Mouse (Mus musculus) spleen, adult 2 months (tissue): ENCODE data around the gene Rps6kb2. TPM values are rescaled to one million over a fixed set of nuclear protein-coding genes. Genes with fewer than 3 reads are reported as not detected.

Experiments used
- DNase-seq, 2 experiments: peaks; one replicate each; pipeline versions ENCODE4 v3.0.0 to v3.0.0-alpha.2; 2012 to 2021; ENCODE audit warnings: low spot score in 2 of 2, low read depth in 1 of 2
- H3K27ac ChIP-seq: fragments of 200-500 bp; 2 replicates; pipeline ENCODE4 v1.5.1; 2012; ENCODE audit warnings: low read length, inconsistent platforms; ENCODE audit not compliant: insufficient read depth
- H3K27me3 ChIP-seq: fragments of 200-500 bp; 2 replicates; pipeline ENCODE4 v1.6.1; 2012; ENCODE audit warnings: mild to moderate bottlenecking, moderate library complexity, low read length, inconsistent platforms; ENCODE audit not compliant: control insufficient read depth, insufficient read depth
- H3K36me3 ChIP-seq: fragments of 200-500 bp; 2 replicates; pipeline ENCODE4 v1.6.1; 2012; ENCODE audit warnings: mild to moderate bottlenecking, low read length, inconsistent platforms; ENCODE audit not compliant: control insufficient read depth, insufficient read depth
- H3K4me1 ChIP-seq: fragments of 200-500 bp; 2 replicates; pipeline ENCODE4 v1.6.1; 2011; ENCODE audit warnings: inconsistent platforms; ENCODE audit not compliant: control insufficient read depth, insufficient read depth, insufficient read length
- H3K4me3 ChIP-seq: fragments of 200-500 bp; 2 replicates; pipeline ENCODE4 v1.5.1; 2011; ENCODE audit warnings: mild to moderate bottlenecking, inconsistent platforms; ENCODE audit not compliant: insufficient read depth, insufficient read length; ENCODE audit errors: extremely low read depth
- CTCF ChIP-seq: fragments of 200-500 bp; IDR thresholded peaks from 2 replicates; pipeline ENCODE4 v1.5.1; 2011; ENCODE audit warnings: mild to moderate bottlenecking, inconsistent platforms; ENCODE audit not compliant: insufficient read depth, insufficient read length, insufficient replicate concordance; ENCODE audit errors: extremely low read depth
- POLR2A ChIP-seq: fragments of 200-500 bp; IDR thresholded peaks from 2 replicates; pipeline ENCODE4 v1.6.1; 2011; ENCODE audit warnings: low read depth, low read length, inconsistent platforms
- WGBS: fragments of 180-500 bp; shearing (Covaris S2); methylation state at CpG from one replicate; pipeline ENCODE4 v1.1.7; 2018; 5-methylcytosine and 5-hydroxymethylcytosine counted together
- polyA plus RNA-seq: library from polyadenylated mRNA; depleted of rRNA; stranded (reverse); fragments of >200 nt; gene quantifications from 2 replicates; pipeline ENCODE4 v1.2.3, GENCODE M21; 2012

Rps6kb2 gene
- polyA plus RNA-seq, 1 experiment: 40.7 TPM

DNA sequence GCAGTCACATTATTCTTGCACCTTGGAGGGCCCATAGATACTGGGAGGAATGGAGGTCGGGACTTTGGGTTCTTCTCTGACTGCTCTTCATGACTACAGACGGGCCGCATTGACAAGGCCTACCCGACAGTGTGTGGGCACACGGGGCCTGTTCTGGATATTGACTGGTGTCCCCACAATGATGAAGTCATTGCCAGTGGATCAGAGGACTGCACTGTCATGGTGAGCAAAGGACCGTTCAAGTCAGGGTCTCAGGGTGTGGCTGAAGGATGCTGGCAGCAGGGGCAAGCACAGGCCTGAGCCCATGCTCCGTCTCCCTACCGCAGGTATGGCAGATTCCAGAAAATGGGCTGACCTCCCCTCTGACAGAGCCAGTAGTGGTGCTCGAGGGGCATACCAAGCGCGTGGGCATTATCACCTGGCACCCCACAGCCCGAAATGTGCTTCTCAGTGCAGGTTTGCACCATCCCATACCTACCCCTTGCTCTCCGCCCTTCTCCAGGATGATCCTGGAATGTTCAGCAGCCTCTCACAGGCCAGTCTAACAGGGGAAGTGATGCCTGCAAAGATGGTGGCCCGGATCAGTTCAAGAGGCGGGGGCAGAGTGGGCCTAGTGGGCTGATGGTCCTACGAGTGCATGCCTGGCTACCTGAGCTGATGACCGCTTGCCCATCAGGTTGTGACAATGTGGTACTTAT, 13.2 kb downstream of the Rps6kb2 start:
- Histone ChIP-seq H3K4me1 (peaks cover 45% of the 10 kb centered on the region), H3K4me3 (0 out of 2 replicates have a peak overlapping the region, but pooled peaks have one; percentile 77), H3K27me3 (no peaks in the 10 kb centered on the region), H3K36me3 (peaks cover 22% of the 10 kb centered on the region), H3K27ac (no peak overlapping the region; the same call in 1 of the 2 replicates)
- TF ChIP-seq CTCF: no peak
- TF ChIP-seq POLR2A: no peak
- no peak for DNase-seq
- WGBS: 88% methylated on average over 17 of the region's 17 CpGs

DNA sequence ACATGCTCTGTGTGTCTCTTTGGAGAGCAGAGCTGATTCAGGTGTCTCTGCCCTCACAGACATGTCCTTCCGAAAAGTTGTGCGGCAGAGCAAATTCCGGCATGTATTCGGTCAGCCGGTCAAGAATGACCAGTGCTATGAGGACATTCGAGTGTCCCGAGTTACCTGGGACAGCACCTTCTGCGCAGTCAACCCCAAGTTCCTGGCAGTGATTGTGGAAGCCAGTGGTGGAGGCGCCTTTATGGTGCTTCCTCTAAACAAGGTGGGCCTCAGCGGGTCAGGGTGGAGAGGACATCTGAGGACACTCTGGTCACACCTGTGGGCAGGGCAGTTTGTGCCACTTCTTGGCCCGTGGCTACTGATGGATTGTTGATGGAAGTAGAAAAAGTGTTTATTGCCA, 13.9 kb downstream of the Rps6kb2 start:
- WGBS: 60% methylated on average over 11 of the region's 11 CpGs
- Histone ChIP-seq H3K36me3 (peaks cover 22% of the 10 kb centered on the region), H3K27ac (peak overlapping the region; percentile 86), H3K4me1 (peaks cover 50% of the 10 kb centered on the region), H3K4me3 (peak overlapping the region; percentile 77), H3K27me3 (no peaks in the 10 kb centered on the region)
- TF ChIP-seq CTCF: no peak
- TF ChIP-seq POLR2A: no peak
- no peak for DNase-seq

GRCm38 (mm10) chr19:4148819-4149218, 14.3 kb downstream of the Rps6kb2 start:
- peaks cover 50% of the 10 kb centered on the region for H3K4me1 ChIP-seq
- H3K4me3 ChIP-seq: peak overlapping the region; percentile 77
- H3K27me3 ChIP-seq: no peaks in the 10 kb centered on the region
- H3K27ac ChIP-seq: peak overlapping the region; percentile 86
- H3K36me3 ChIP-seq: peaks cover 22% of the 10 kb centered on the region
- no peak for DNase-seq
- TF ChIP-seq CTCF (no peak), POLR2A (no peak)
- WGBS: 6% methylated on average over 8 of the region's 8 CpGs

DNA sequence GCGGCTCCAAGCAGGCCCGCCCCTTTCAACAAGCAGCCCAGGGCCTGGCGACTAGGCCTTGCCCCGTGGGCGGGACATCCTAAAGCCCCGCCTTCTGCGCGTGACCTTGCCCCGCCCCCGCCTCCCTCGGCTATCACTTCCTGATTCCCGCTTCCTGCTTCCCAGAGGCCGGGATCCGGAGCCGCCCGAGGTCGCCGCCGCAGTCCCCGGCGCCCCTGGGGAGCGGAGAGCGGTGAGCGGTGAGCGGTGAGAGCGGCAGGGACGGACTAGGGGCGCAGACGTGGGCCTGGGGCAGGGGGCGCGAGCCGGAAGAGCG, 14.7 kb downstream of the Rps6kb2 start, which contains the start of gene Coro1b:
Gene Coro1b, plus strand, starts transcription at position 129 of the 316 bp plus-strand sequence.
- Histone ChIP-seq H3K27ac (peak within 1 kb of the TSS; percentile 86), H3K27me3 (no peaks in the 10 kb centered on the region), H3K36me3 (peaks cover 19% of the 10 kb centered on the region), H3K4me3 (peak within 1 kb of the TSS; percentile 77), H3K4me1 (peaks cover 50% of the 10 kb centered on the region)
- WGBS: 1% methylated on average over 32 of the region's 33 CpGs
- TF ChIP-seq CTCF (no peak), POLR2A (peak; percentile 65)
- DNase-seq: peak; percentile 76 to 92

- H3K27ac ChIP-seq: peak overlapping the region; percentile 72
- peaks cover 18% of the 10 kb centered on the region for H3K36me3 ChIP-seq
- 38% methylated on average over 9 of the region's 9 CpGs for WGBS
- peaks cover 55% of the 10 kb centered on the region for H3K4me1 ChIP-seq
- TF ChIP-seq CTCF: no peak
- no peaks in the 10 kb centered on the region for H3K27me3 ChIP-seq
- DNase-seq: no peak
- H3K4me3 ChIP-seq: peak overlapping the region; percentile 77
These were observed 15.2 kb downstream of the Rps6kb2 start for GRCm38 (mm10) chr19:4147782-4148490.

GRCm38 (mm10) chr19:4147022-4147405, 16.1 kb downstream of the Rps6kb2 start:
- Histone ChIP-seq H3K36me3 (peaks cover 14% of the 10 kb centered on the region; the same call in 1 of the 2 replicates), H3K4me1 (peaks cover 58% of the 10 kb centered on the region), H3K4me3 (no peak overlapping the region), H3K27me3 (no peaks in the 10 kb centered on the region), H3K27ac (peak overlapping the region; percentile 72)
- DNase-seq: no peak
- WGBS: 50% methylated on average over 3 of the region's 3 CpGs
- TF ChIP-seq CTCF: no peak
- TF ChIP-seq POLR2A: no peak
